Mouse (Mus musculus): ENCODE results near the gene Dlx3.
A peak's percentile ranks its signal among the peaks of the same experiment; 100 is the strongest.

The Dlx3 gene

GRCm38 (mm10) chr11:95088857-95089779 is 30.8 kb upstream of the Dlx3 start:
- DNase-seq: no peak

GRCm38 (mm10) chr11:95093077-95093476 is 26.8 kb upstream of the Dlx3 start:
- no peak for DNase-seq

- DNase-seq: no peak
These were observed 24.3 kb upstream of the Dlx3 start for GRCm38 (mm10) chr11:95095596-95095995.

GRCm38 (mm10) chr11:95096608-95097373 is 23.1 kb upstream of the Dlx3 start:
- no peak for DNase-seq

GRCm38 (mm10) chr11:95097889-95098288 is 22.0 kb upstream of the Dlx3 start:
- DNase-seq: no peak

- no peak for DNase-seq
These were observed 21.4 kb upstream of the Dlx3 start for GRCm38 (mm10) chr11:95098346-95099095.

GRCm38 (mm10) chr11:95100393-95100792 is 19.5 kb upstream of the Dlx3 start:
- no peak for DNase-seq

- DNase-seq: no peak
These were observed 18.7 kb upstream of the Dlx3 start for GRCm38 (mm10) chr11:95101071-95101788.

- no peak for DNase-seq
These were observed 17.6 kb upstream of the Dlx3 start for GRCm38 (mm10) chr11:95102161-95102904.

- no peak for DNase-seq
These were observed 15.7 kb upstream of the Dlx3 start for GRCm38 (mm10) chr11:95104266-95104665.

GRCm38 (mm10) chr11:95105274-95105874 is 14.5 kb upstream of the Dlx3 start:
- DNase-seq: no peak

- peak; percentile 94 for DNase-seq
These were observed 13.3 kb upstream of the Dlx3 start for GRCm38 (mm10) chr11:95106440-95107236.

- no peak for DNase-seq
These were observed 10.9 kb upstream of the Dlx3 start for GRCm38 (mm10) chr11:95109000-95109399.

- no peak for DNase-seq
These were observed 9.8 kb upstream of the Dlx3 start for GRCm38 (mm10) chr11:95110081-95110480.

GRCm38 (mm10) chr11:95117030-95117429 is 2.9 kb upstream of the Dlx3 start:
- peak; percentile 77 for DNase-seq

- DNase-seq: peak; percentile 68
These were observed 1.4 kb upstream of the Dlx3 start for GRCm38 (mm10) chr11:95118505-95118904.

- DNase-seq: no peak
These were observed 708 bp downstream of the Dlx3 start for GRCm38 (mm10) chr11:95120633-95121020.

- DNase-seq: no peak
These were observed 1.5 kb downstream of the Dlx3 start for GRCm38 (mm10) chr11:95121161-95122099.

- no peak for DNase-seq
These were observed 2.2 kb downstream of the Dlx3 start for GRCm38 (mm10) chr11:95122100-95122489.

All from cerebellum, adult 9-10 months (tissue).